Mouse (Mus musculus) A20 (cell line): ENCODE data around the gene Ntn1.

ENCODE experiments used
- DNase-seq: peaks from one replicate; pipeline ENCODE4 v3.0.0-alpha.2; 2011; ENCODE audit warnings: low read depth, low spot score

Gene Ntn1

DNA sequence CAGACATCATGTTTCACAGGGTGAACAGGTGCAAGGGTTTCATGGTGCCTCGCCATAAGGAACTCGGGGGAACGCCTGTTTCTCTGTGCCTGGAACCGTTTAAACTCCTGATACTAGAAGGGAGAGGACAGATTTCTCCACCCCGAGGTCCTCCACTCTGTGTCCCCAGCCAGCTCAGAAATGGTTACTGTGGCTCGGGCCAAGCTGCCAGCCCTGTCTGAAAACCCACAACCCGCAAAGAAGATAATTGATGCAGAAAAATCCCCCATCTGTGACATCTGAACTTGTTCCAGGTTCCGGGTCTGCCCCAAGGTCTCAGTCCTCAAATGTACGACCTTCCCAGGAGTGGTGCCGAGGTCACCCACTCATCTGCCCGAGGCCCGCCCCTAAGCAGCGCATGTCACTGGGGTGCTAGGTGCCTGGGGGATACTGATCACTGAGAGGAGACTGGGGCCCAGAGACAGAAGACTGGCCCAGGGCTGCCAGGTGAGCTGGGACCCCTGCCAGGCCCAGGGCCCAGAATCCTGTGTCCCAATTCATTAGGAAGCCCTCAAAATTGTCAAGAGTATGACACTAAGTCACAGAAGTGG lies 68.9 kb downstream of the Ntn1 start:
- no peak for DNase-seq

DNA sequence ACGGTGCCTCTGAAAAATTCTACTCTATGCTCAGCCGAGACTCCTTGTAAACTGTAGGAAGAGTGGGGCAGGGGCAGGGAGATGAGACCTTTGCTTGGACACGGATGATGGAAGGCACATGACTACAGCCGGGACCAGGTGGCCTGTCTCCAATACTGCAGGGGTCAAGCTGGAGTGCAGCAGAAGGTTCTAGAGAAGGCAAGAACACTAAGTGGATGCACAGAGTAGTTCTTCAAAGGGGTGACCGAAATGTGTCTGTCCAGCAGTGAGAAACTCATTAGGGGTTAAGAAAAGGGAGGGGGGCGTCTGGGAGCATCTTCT lies 69.5 kb downstream of the Ntn1 start:
- no peak for DNase-seq

DNA sequence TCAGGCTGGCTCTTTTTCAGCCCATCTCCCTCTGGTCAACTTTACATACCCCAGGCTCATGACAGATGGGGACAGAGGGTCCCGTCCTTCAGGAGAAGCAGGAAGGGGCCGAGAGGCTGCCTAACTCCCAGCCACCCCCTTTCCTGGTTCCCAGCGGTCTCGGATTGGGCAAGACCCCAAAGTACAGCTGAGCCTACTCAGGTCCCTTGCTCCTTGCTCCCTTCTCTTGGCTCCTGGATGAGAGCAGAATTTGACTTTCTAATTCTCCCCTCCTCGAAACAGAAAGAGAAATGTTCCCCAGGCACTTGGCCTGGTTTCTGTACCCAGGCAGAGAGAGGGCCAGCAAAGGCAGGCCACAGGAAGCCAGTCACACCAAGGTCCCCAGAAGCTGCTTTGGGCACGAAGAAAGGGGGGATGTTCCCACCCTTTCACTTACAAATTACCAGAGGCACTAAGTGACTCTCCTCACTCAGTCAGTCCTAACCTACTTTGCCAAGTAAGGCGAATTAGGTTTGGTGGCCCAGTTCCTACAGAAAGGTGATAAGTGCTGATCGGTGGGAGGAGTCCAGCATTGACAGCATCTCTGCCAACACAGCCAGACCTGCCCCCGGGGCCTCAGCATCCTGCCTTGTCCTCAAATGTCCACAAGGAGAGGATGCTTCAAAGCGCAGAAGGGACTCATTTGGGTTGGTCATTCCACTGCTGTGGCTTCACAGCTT lies 70.1 kb downstream of the Ntn1 start:
- DNase-seq: no peak

DNA sequence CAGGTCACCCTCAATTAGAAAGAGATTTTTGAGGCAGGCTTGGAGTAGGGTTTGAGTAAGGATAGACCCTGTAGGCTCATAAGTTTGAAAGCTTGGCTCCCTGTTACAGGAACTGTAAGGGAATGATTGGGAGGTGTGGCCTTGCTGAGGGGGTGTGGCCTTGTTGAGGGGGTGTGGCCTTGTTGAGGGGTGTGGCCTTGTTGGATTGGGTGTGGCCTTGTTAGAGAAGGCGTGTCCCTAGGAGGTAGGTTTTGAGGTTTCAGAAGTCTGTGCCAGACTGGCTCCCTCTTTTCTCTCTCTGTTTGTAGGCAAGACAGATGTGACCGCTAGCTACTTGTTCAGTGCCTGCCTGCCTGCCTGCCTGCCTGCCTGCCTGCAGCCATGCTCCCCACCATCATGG lies 75.8 kb downstream of the Ntn1 start:
- peak; percentile 3 for DNase-seq

DNA sequence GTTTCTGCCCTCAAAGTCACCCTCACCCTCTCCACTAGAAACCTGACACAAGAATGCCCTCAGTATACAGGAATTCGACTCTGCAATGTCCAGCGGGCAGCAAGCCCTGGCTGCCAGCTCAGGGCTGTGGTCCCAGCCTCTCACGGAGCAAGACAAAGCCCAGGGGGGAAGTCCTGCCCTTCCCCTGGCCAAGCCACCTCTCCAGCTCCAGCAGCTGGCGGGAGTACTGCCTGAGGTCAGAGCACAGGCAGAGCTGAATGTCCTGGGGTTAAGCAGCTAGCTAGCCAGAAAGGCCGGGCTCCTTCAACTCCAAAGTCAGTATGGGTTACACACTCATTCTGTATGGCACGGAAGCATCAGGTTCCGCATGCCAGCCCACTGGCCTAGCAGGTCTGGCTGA lies 79.2 kb downstream of the Ntn1 start:
- DNase-seq: no peak

DNA sequence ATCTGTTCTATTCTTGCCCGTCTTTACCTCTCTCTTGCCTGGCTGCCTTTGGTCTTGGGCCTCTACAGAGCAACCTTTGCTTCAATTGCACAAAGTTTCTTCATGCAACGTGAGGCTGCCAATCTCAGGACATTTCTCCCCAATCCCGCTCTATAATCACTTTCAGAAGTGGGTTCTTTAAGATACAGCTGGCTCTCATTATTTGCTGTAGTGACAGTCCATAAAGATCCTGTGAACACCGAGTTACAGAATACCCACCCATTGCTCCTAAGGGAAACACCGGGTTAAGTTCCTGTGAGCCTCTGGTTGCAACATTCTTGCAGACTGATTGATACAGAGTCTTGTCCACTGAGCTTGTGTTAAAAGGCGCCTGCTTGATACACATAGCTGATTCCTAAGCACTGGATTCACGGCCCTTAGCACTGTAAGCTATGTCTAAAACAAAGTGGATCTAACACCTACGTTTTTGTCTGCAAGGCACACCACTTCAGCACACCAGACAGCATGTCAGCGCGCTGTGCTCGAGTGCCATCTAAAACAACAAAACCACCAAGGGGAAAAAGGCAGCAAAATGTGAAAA lies 85.0 kb downstream of the Ntn1 start:
- no peak for DNase-seq

DNA sequence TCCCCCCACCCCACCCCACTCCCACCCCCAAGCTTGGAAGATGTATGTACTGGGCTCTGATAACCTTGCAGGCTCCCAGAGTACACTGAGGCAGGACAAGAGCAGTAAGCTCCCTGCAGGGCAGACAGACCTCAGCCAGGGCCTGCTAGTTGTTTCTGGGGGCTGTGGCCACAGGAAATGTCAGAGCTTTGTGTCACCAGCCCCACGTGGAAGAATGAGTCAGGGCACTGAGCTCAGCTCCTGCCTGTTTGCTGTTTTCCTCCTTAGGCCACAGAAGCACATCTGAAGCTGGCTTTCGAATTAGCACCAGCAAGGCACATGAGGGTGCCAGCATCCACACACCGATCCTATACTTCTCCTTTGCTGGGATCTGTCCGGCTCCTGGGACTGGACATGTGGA lies 86.8 kb downstream of the Ntn1 start:
- no peak for DNase-seq

DNA sequence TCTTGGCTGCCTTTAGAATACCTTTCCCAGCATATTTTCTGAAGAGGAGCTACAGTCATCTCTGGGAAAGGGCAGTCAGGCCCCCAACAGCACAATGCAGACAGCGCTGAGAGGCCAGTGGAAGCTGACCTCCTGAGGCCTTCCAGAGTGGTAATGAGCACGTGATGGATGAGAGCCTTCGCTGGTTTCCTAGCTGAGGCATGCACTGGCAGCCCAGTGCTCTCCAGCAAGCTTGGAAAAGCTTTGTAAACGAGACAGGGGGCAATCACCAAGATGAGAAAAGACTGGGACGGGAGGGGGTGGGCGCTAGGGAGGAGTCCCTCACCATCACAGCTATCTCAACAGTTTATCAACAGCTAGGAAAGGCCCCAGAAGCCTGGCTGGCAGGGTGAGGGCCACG lies 87.6 kb downstream of the Ntn1 start:
- DNase-seq: no peak

DNA sequence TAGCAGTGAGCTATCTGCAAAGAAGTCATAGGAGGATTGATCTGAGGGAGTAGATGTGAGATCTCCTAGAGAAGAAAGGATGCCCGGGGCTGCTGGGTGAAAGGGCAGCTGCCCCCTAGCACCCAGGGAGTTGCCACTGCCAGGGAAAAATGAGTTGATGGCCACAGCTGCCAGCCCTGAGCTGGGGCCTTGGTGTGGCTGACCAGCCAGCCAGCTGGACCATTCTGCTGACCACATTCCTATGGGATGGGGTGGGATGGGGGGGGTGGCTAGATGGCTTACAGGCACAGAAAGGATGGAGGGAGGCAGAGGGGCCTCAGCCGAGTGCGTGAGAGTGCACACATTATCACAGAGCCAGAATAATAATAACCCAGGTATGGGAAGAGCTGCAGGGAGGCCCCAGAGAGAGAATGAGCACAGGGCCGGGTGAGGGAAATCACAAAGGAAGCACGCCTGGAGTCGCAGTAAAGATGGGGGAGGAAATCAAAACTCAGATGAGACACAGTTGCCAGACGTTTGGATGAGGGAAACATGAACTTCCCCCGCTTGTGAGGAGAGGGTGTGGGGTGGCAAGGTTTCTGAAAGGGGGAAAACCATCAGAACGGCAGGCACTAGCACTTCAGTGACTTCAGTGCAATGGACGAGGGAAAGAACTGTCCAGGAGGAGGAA lies 91.6 kb downstream of the Ntn1 start:
- no peak for DNase-seq

DNA sequence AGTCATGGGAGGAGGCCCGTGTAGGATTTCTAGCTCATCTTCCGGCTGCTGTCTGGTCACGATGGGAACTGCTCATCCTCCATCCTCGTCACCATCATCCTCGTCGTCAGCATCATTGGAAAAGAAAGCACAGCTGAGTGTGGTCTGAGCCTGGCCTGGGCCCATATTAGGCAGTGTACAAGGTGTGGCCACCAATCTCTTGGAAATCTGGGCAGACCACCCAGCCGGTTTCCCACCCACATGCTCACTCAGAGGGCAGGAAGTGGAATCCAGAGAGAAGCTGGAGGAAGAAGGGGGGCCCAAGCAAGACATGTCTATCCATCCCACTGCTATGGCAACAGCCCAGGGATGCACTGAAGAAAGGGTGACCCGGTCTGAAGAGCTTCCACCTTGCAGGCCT lies 94.6 kb downstream of the Ntn1 start:
- no peak for DNase-seq

DNA sequence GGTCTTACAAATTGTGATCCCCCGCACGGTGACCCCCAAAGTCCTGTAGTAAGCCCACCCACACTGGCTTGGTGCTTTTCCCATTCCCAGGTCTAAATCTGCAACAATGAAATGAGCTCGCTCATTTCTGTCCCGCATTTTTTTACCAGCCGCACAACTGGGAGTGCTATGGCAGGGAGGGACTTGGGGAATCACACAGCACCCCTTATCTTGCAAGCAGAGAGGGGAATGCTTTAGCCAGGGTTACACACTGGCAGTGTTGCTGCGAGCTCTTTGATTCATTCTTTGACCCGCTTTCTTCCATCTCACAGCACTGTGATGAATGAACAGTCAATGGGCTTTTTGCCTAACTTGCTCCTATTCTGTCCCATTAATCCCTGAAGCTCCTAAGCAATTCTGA lies 98.3 kb downstream of the Ntn1 start:
- no peak for DNase-seq

DNA sequence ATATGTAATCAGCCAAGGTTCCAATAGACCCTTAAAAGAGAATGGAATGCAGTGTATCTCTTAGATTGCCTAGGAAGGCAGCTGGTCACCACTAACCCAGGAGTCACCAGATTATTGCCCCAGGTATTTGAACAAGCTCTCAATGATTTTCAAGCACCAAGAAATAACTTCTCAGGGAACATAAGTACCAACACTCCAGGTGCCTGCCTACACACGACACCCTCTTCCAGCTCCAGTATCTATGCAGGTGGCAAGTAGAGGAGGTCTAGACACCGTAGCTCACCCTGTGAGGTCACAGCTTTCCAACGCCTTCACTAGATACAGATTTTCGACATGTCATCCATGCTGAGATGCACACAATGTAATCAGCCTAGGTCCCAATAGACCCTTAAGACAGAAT lies 99.0 kb downstream of the Ntn1 start:
- no peak for DNase-seq

DNA sequence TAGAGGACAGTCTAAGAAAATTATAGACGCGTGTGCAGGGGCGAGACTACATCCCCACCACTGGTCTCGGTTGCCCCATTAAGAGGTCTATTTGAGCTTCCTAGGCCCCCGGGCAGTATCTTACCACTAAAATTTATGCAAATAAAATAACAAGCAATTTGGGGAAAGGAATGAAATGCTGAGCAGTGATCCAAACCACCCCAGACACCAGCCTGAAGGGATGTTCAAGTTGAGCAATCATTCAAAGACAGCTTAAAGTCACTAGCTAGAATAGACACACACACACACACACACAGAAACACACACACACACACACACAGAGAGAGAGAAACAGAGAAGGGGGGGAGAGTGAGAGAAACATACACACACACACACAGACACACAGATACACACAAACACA lies 105.1 kb downstream of the Ntn1 start:
- DNase-seq: no peak

DNA sequence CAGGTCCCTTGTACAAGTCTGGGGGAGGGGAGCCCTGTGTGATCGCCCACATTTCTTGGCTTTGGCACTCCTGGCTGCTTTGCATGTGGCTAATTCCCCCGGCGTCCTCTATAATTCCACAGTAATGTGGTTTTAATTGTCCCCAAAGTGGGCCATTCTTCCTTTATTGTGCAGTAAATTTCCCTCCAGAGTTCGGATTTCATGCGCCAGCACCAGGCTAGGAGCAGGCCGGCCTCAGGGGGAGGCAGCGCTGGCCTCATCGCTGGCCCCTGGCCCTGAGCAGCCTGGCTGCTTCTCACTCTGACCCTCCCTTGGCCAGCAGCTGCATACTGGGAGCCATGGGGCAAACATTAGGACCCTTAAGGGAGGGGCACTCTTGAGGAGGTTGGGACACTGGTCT lies 110.0 kb downstream of the Ntn1 start:
- no peak for DNase-seq

DNA sequence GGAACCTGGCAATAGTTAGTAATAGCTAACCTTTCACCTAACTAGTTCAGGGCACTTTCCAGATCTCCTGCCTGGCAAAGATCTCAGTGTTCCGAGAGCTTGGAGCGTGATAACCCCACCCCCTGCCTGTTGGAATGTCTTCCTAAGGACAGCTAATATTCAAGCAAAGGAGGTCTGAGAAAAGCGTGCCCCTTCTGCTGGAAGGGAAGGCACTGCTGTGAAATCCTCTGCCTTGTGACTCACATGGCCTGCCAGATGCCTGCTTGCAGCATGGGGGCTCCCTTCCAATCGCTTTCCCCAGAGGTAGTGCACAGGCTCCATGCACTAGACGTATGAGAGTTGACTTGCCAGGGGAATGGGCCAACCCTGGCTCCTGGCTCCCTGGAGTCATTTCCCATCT lies 113.3 kb downstream of the Ntn1 start:
- DNase-seq: no peak

DNA sequence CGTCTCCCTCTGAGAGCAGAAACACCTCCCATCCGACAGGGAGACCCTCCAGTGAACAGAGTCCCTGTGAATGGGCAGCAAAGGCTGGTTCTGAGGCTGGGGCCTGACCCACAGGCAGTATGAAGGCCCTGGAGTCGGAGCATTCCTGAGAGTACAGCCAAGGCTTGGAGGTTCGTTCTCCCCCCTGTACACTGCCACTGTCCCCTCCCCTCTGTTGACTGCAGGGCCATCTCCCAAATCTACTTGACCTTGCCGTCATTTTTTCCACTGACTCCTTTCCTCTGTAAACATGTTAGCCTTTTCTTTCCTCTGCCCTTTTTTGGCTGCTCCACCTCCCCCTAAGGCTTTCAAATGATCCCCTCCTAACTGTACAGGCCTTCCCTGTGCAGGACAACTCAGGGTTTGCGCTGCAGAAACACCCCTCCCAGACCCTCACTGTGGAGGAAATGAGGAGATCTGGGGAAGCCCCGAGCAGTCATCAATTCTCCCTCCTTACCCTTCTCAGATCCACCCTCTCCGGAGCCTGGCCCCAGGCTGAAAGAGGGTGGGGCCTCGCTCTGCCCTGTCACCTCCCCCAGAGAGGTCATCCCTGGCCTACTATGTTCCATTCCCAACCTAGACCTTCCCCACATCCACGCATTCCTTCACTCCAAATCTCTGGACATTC lies 114.3 kb downstream of the Ntn1 start:
- no peak for DNase-seq

DNA sequence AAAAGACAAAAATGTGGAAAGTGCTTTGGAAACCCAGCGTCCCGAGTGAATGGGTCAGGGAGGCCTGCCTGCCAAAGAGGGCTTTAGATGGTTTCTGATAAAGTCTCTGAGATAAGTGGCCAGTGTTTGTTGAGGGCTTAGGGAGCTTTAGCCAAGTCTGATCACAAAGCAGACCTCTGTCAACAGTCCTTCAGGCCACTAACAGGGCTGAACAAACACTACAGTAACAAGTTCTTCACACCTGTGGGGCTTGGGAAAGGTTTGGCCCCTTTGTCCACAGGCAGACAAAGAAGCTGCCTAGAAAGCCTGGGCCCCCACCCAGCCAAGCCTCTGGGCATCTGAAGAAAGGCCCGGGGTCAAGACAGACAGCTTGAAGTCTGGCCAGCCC lies 114.9 kb downstream of the Ntn1 start:
- no peak for DNase-seq

DNA sequence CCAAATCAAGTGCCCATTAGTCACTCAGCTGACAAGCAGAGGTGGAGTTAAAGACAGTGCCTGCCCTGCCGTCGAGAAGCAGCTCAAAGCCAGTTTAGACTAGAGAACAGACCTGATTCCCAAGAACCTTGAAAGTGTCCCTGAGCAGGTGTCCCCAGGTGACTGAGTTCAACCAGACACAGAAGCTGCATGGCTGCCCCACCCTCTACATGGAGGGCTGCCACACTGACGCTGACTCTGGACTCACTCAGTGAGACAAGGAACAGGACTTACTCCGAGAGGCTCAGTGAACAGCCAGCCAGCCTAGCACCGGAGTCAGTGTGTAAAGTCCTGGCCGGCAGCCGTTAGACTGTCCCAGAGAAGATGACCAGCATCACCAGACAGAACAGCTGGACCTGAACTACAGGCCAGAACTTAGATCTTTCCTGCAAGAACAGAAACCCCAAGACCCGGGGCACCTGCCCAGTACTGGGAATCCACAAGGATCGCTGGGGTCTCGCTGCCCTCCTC lies 120.6 kb downstream of the Ntn1 start:
- no peak for DNase-seq

DNA sequence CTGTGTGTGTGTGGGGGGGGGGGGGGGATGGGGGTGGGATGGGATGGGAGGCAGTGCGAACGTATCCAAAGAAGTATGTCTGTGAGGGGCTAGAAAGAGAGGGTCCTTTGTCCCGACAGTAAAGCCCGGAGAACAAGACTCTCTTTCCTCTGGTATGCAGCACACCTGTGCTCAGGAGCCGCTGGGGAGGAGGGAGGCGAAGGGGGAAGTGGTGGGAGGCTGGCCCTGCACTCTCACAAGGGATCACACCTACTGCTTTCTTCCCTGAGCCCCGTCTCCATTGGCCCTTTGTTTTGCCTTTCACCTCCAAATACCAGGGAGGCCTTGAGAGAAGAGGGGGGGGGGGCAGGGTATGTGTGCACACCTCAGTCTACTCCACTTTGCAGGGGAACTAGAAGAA lies 123.7 kb downstream of the Ntn1 start:
- DNase-seq: no peak

DNA sequence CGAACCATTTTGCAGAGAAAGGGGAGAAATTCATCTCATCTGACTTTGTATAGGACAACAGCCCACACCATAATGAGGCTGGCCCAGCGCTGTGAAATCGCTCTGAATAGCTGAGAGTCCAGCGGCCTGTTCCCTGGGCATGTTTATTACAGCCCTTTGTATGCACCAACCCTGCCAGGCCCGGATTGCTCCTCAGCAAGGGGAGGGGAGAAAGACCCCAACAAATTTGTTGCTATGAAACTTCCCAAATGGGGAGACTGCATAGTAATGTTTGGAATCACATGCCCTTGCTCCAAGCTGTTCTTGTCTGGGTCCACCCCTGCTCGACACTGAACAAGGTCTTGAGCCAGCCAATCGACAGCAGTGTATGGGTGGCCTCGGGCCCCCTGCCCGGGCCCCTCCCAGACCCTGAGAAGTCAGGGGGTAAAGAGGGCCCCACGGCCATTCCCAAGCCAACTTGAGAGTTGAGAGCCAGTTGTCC lies 126.3 kb downstream of the Ntn1 start:
- no peak for DNase-seq

DNA sequence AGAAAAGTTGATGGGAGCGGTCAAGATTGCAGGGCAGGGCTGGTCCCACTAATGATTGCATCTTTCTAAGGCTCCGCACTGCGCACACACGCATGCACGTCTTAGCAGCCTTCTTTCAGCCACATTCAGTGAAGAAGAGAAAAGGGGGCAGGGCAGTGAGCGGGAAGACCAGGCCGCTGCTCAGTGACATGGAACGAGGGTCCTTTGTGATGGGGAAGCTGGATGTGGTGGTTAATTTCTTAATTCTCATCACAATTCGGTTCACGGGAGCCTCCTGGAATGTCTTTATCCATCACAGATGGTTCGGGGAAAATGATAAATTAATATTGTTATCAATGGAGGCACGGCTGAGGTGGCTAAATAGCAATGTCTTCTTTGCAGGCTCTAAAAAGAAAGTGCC lies 126.8 kb downstream of the Ntn1 start:
- no peak for DNase-seq
